Mouse (Mus musculus) E14TG2a.4 (cell line): Measurements from ENCODE around the gene Gm10778.
"Not testable (repeated sequence)": the region's sequence is repeated elsewhere in the genome, so short reads cannot be mapped to it uniquely, and the experiment has no call there.

Experiments
- CTCF ChIP-seq: conservative IDR thresholded peaks from 2 replicates; pipeline ENCODE4 v1.5.1; 2014; ENCODE audit warnings: low read length
- NANOG ChIP-seq: IDR thresholded peaks from 2 replicates; pipeline ENCODE4 v1.6.1; 2014; ENCODE audit warnings: borderline replicate concordance, low read length, mixed read lengths

- not testable (repeated sequence) for TF ChIP-seq CTCF, NANOG
These were observed 38.3 kb downstream of the Gm10778 start for GRCm38 (mm10) chr10:81687114-81687513.
